Mouse (Mus musculus): ENCODE measurements around the gene Ppp3cb. TPM values are rescaled to one million over a fixed set of nuclear protein-coding genes. Genes with fewer than 3 reads are reported as not detected.

Ppp3cb gene
- polyA plus RNA-seq, 1 experiment from 2014 or later, result 24.4 TPM

- no peak for ATAC-seq
- no peak overlapping the region for H3K9ac ChIP-seq (ENCODE audit: low read depth, low read length)
These were observed 1.6 kb downstream of the Ppp3cb start for GRCm38 (mm10) chr14:20544467-20545411.

GRCm38 (mm10) chr14:20529643-20530042 is 16.7 kb downstream of the Ppp3cb start:
- no peaks in the 10 kb centered on the region for H3K27me3 ChIP-seq (replicated peaks; ENCODE audit: control insufficient read depth, insufficient read depth, low read length)
- H3K27ac ChIP-seq (ENCODE audit: low read depth, low read length), result no peak overlapping the region
- ATAC-seq, result no peak
- H3K36me3 ChIP-seq (ENCODE audit: control insufficient read depth, insufficient read depth), result no peaks in the 10 kb centered on the region
- no peak overlapping the region for H3K9ac ChIP-seq (ENCODE audit: low read depth, low read length)
- no peak overlapping the region for H3K4me3 ChIP-seq (ENCODE audit: low read depth, low read length)
- no peak overlapping the region for H3K4me2 ChIP-seq (replicated peaks; ENCODE audit: low read depth)
- TF ChIP-seq CTCF (IDR thresholded peaks at IDR 0.05; ENCODE audit: low read depth), result no peak
- WGBS, result 89% methylated on average over 4 of the region's 4 CpGs
- H3K4me1 ChIP-seq (replicated peaks; ENCODE audit: control insufficient read depth, insufficient read depth, low read length), result no peaks in the 10 kb centered on the region
- no peaks in the 10 kb centered on the region for H3K9me3 ChIP-seq (ENCODE audit: control insufficient read depth)

More at GRCm38 (mm10) chr14:20544467-20545411, 1.6 kb downstream of the Ppp3cb start:
- H3K4me2 ChIP-seq (replicated peaks; ENCODE audit: low read depth), result peak overlapping the region; percentile 63
- no peaks in the 10 kb centered on the region for H3K4me1 ChIP-seq (replicated peaks; ENCODE audit: control insufficient read depth, insufficient read depth, low read length)
- H3K4me3 ChIP-seq (ENCODE audit: low read depth, low read length), result peak overlapping the region; percentile 72
- 46% methylated on average over 7 of the region's 7 CpGs for WGBS
- no peak overlapping the region; the same call in 1 of the 2 replicates for H3K27ac ChIP-seq (ENCODE audit: low read depth, low read length)
- H3K9me3 ChIP-seq (ENCODE audit: control insufficient read depth), result no peaks in the 10 kb centered on the region
- H3K36me3 ChIP-seq (ENCODE audit: control insufficient read depth, insufficient read depth), result peaks cover 6% of the 10 kb centered on the region
- H3K27me3 ChIP-seq (replicated peaks; ENCODE audit: control insufficient read depth, insufficient read depth, low read length), result no peaks in the 10 kb centered on the region
- no peak for TF ChIP-seq CTCF (IDR thresholded peaks at IDR 0.05; ENCODE audit: low read depth)

GRCm38 (mm10) chr14:20520179-20520578 is 26.2 kb downstream of the Ppp3cb start:
- TF ChIP-seq CTCF (IDR thresholded peaks at IDR 0.05; ENCODE audit: low read depth), result no peak
- Histone ChIP-seq H3K27me3 (replicated peaks; ENCODE audit: control insufficient read depth, insufficient read depth, low read length) (no peaks in the 10 kb centered on the region), H3K27ac (ENCODE audit: low read depth, low read length) (no peak overlapping the region), H3K4me2 (replicated peaks; ENCODE audit: low read depth) (no peak overlapping the region), H3K9me3 (ENCODE audit: control insufficient read depth) (no peaks in the 10 kb centered on the region), H3K4me3 (ENCODE audit: low read depth, low read length) (no peak overlapping the region), H3K9ac (ENCODE audit: low read depth, low read length) (no peak overlapping the region), H3K36me3 (ENCODE audit: control insufficient read depth, insufficient read depth) (peaks cover 25% of the 10 kb centered on the region), H3K4me1 (replicated peaks; ENCODE audit: control insufficient read depth, insufficient read depth, low read length) (no peaks in the 10 kb centered on the region)
- 92% methylated on average over 2 of the region's 2 CpGs for WGBS
- no peak for ATAC-seq

- no peak for ATAC-seq
- no peak overlapping the region for H3K9ac ChIP-seq (ENCODE audit: low read depth, low read length)
- no peaks in the 10 kb centered on the region for H3K9me3 ChIP-seq (ENCODE audit: control insufficient read depth)
- H3K4me2 ChIP-seq (replicated peaks; ENCODE audit: low read depth), result no peak overlapping the region
- TF ChIP-seq CTCF (IDR thresholded peaks at IDR 0.05; ENCODE audit: low read depth), result no peak
- no peak overlapping the region for H3K27ac ChIP-seq (ENCODE audit: low read depth, low read length)
- WGBS, result 81% methylated on average over 2 of the region's 2 CpGs
- H3K27me3 ChIP-seq (replicated peaks; ENCODE audit: control insufficient read depth, insufficient read depth, low read length), result no peaks in the 10 kb centered on the region
- H3K4me1 ChIP-seq (replicated peaks; ENCODE audit: control insufficient read depth, insufficient read depth, low read length), result no peaks in the 10 kb centered on the region
- peaks cover 14% of the 10 kb centered on the region for H3K36me3 ChIP-seq (ENCODE audit: control insufficient read depth, insufficient read depth)
- no peak overlapping the region for H3K4me3 ChIP-seq (ENCODE audit: low read depth, low read length)
These were observed 37.9 kb downstream of the Ppp3cb start for GRCm38 (mm10) chr14:20508424-20508823.

- ATAC-seq, result no peak
- Histone ChIP-seq H3K27me3 (replicated peaks; ENCODE audit: control insufficient read depth, insufficient read depth, low read length) (no peaks in the 10 kb centered on the region), H3K4me1 (replicated peaks; ENCODE audit: control insufficient read depth, insufficient read depth, low read length) (no peaks in the 10 kb centered on the region), H3K4me3 (ENCODE audit: low read depth, low read length) (no peak overlapping the region), H3K9ac (ENCODE audit: low read depth, low read length) (no peak overlapping the region), H3K9me3 (ENCODE audit: control insufficient read depth) (no peaks in the 10 kb centered on the region), H3K4me2 (replicated peaks; ENCODE audit: low read depth) (no peak overlapping the region), H3K27ac (ENCODE audit: low read depth, low read length) (no peak overlapping the region), H3K36me3 (ENCODE audit: control insufficient read depth, insufficient read depth) (peaks cover 11% of the 10 kb centered on the region)
- 89% methylated on average over 10 of the region's 10 CpGs for WGBS
- no peak for TF ChIP-seq CTCF (IDR thresholded peaks at IDR 0.05; ENCODE audit: low read depth)
These were observed 43.4 kb downstream of the Ppp3cb start for GRCm38 (mm10) chr14:20502966-20503365.

GRCm38 (mm10) chr14:20499982-20500381 is 46.4 kb downstream of the Ppp3cb start:
- no peak for TF ChIP-seq CTCF (IDR thresholded peaks at IDR 0.05; ENCODE audit: low read depth)
- 85% methylated on average over 3 of the region's 3 CpGs for WGBS

More at GRCm38 (mm10) chr14:20499982-20500381, 46.4 kb downstream of the Ppp3cb start:
- Histone ChIP-seq H3K27ac (ENCODE audit: low read depth, low read length) (no peak overlapping the region), H3K4me3 (ENCODE audit: low read depth, low read length) (no peak overlapping the region), H3K9me3 (ENCODE audit: control insufficient read depth) (no peaks in the 10 kb centered on the region), H3K4me1 (replicated peaks; ENCODE audit: control insufficient read depth, insufficient read depth, low read length) (no peaks in the 10 kb centered on the region), H3K9ac (ENCODE audit: low read depth, low read length) (no peak overlapping the region), H3K27me3 (replicated peaks; ENCODE audit: control insufficient read depth, insufficient read depth, low read length) (no peaks in the 10 kb centered on the region), H3K4me2 (replicated peaks; ENCODE audit: low read depth) (no peak overlapping the region), H3K36me3 (ENCODE audit: control insufficient read depth, insufficient read depth) (peaks cover 23% of the 10 kb centered on the region)
- ATAC-seq, result no peak
